Mouse (Mus musculus): ENCODE results near the gene Gm15446.
"Not testable (repeated sequence)": the region's sequence is repeated elsewhere in the genome, so short reads cannot be mapped to it uniquely, and the experiment has no call there.

The Gm15446 gene

GRCm38 (mm10) chr5:109923261-109924071 is at the start of gene Gm15446:
TSS of gene Gm15446 (plus strand) at chr5:109923400.
- DNase-seq, result peak; percentile 84

- not testable (repeated sequence) for DNase-seq
Observed at GRCm38 (mm10) chr5:109924129-109924528, 929 bp downstream of the Gm15446 start.

GRCm38 (mm10) chr5:109924936-109925335 is 1.7 kb downstream of the Gm15446 start:
- DNase-seq, result no peak

- DNase-seq, result no peak
Observed at GRCm38 (mm10) chr5:109950281-109950680, 27.1 kb downstream of the Gm15446 start.

GRCm38 (mm10) chr5:109980743-109981142 is 57.5 kb downstream of the Gm15446 start:
- DNase-seq, result not testable (repeated sequence)
